ENCODE assay signal across 24 mouse cellular contexts in genomic region chr1:52133254-52133653, GRCm38 (mm10).
"Had no signal": no experiment of that assay in that cellular context is flagged by ENCODE, and none has a peak within 500 bp of the region (broad histone marks: within the 10 kb centered on the region; RNA-seq: fewer than 3 reads in every experiment).

No protein-coding gene starts in this region.

- H3K27ac ChIP-seq: heart, embryonic 13.5 days; heart, embryonic 15.5 days; hindbrain, embryonic 13.5 days; hindbrain, embryonic 15.5 days; hindbrain, postnatal 0 days; kidney, embryonic 15.5 days; kidney, postnatal 0 days; left cerebral cortex, adult 2 months; limb, embryonic 10.5 days; limb, embryonic 12.5 days; liver, embryonic 13.5 days had no signal

- DNase-seq: gastrocnemius, postnatal 14 days; gastrocnemius, postnatal 36 days; heart, adult 18-20 months; heart, postnatal 14 days; heart, postnatal 36 days; kidney, adult 11 months; kidney, adult 2 months; kidney, adult 9 months; kidney, postnatal 14 days; kidney, postnatal 36 days; liver; liver, embryonic 13.5 days had no signal

- H3K4me3 ChIP-seq: heart, embryonic 13.5 days; heart, embryonic 15.5 days; hindbrain, embryonic 13.5 days; hindbrain, embryonic 15.5 days; kidney, embryonic 15.5 days; left cerebral cortex, adult 2 months; limb, embryonic 10.5 days; limb, embryonic 12.5 days; liver, embryonic 13.5 days had no signal

- H3K9me3 ChIP-seq: heart, embryonic 13.5 days; heart, embryonic 15.5 days; hindbrain, embryonic 13.5 days; hindbrain, embryonic 15.5 days; kidney, embryonic 15.5 days; limb, embryonic 10.5 days; limb, embryonic 12.5 days; liver, embryonic 13.5 days had no signal

- H3K27me3 ChIP-seq: heart, embryonic 13.5 days; heart, embryonic 15.5 days; hindbrain, embryonic 13.5 days; hindbrain, embryonic 15.5 days; kidney, embryonic 15.5 days; limb, embryonic 12.5 days; liver, embryonic 13.5 days had no signal

- H3K4me2 ChIP-seq: heart, embryonic 11.5 days; heart, embryonic 13.5 days; heart, embryonic 15.5 days; hindbrain, embryonic 13.5 days; hindbrain, embryonic 15.5 days; kidney, embryonic 15.5 days; limb, embryonic 12.5 days; liver, embryonic 11.5 days; liver, embryonic 13.5 days had no signal

- H3K36me3 ChIP-seq: limb, embryonic 12.5 days had no signal

- H3K9ac ChIP-seq: heart, embryonic 13.5 days; heart, embryonic 15.5 days; hindbrain, embryonic 13.5 days; hindbrain, embryonic 15.5 days; kidney, embryonic 15.5 days; limb, embryonic 12.5 days; liver, embryonic 13.5 days had no signal

- H3K4me1 ChIP-seq: heart, embryonic 13.5 days; heart, embryonic 15.5 days; hindbrain, embryonic 15.5 days; kidney, embryonic 15.5 days; limb, embryonic 12.5 days; liver, embryonic 13.5 days had no signal
